Mouse (Mus musculus): ENCODE measurements around the gene B3gnt8. TPM values are rescaled to one million over a fixed set of nuclear protein-coding genes. Genes with fewer than 3 reads are reported as not detected.

Gene B3gnt8
- polyA plus RNA-seq, 1 experiment: 54.8 TPM

GRCm38 (mm10) chr7:25652244-25652759 is 25.8 kb downstream of the B3gnt8 start:
- 21% methylated on average over 12 of the region's 12 CpGs for WGBS
- TF ChIP-seq POLR2A (IDR thresholded peaks at IDR 0.05; ENCODE audit: low read depth, low read length) (no peak), CTCF (IDR thresholded peaks at IDR 0.05; ENCODE audit: extremely low read depth, insufficient read depth, insufficient read length, insufficient replicate concordance) (no peak)
- Histone ChIP-seq H3K36me3 (ENCODE audit: control insufficient read depth, insufficient read depth, low read length) (0 out of 2 replicates have a peak, but pooled peaks cover 1% of the 10 kb centered on the region), H3K4me3 (ENCODE audit: extremely low read depth, insufficient read depth, insufficient read length) (no peak overlapping the region), H3K27ac (ENCODE audit: insufficient read depth, low read length) (peak overlapping the region; percentile 92), H3K27me3 (ENCODE audit: control insufficient read depth, insufficient read depth, low read length) (no peaks in the 10 kb centered on the region), H3K4me1 (ENCODE audit: control insufficient read depth, insufficient read depth, insufficient read length) (peaks cover 17% of the 10 kb centered on the region; the same call in 1 of the 2 replicates)
- DNase-seq (ENCODE audit: low read depth in 1 of 2, low spot score in 2 of 2): peak in 1 of 2 experiments; percentile 63

GRCm38 (mm10) chr7:25655601-25656428 is 29.4 kb downstream of the B3gnt8 start:
- Histone ChIP-seq H3K4me3 (ENCODE audit: extremely low read depth, insufficient read depth, insufficient read length) (no peak overlapping the region), H3K4me1 (ENCODE audit: control insufficient read depth, insufficient read depth, insufficient read length) (peaks cover 10% of the 10 kb centered on the region; the same call in 1 of the 2 replicates), H3K36me3 (ENCODE audit: control insufficient read depth, insufficient read depth, low read length) (0 out of 2 replicates have a peak, but pooled peaks cover 1% of the 10 kb centered on the region), H3K27me3 (ENCODE audit: control insufficient read depth, insufficient read depth, low read length) (no peaks in the 10 kb centered on the region), H3K27ac (ENCODE audit: insufficient read depth, low read length) (no peak overlapping the region)
- TF ChIP-seq POLR2A (IDR thresholded peaks at IDR 0.05; ENCODE audit: low read depth, low read length) (no peak), CTCF (IDR thresholded peaks at IDR 0.05; ENCODE audit: extremely low read depth, insufficient read depth, insufficient read length, insufficient replicate concordance) (no peak)
- no peak for DNase-seq (ENCODE audit: low read depth in 1 of 2, low spot score in 2 of 2)
- 80% methylated on average over 11 of the region's 11 CpGs for WGBS

DNA sequence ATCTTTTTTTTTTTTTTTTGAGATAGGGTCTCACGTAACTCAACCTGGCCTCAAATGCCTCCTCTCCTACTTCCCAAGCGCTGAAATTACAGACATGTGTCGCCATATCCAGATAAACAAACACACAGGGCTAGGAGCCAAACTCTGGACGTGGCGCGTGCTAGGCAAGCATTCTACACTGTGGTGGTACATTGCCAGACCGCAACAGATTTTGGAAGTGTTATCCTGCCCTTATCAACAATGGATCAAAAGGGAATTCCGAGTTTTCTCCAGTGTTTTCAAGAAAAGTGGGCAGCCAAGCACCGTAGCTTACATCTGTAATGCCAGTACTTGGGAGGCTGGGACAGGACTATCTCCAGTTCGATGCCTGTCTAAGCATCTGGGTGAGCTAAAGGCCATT is 31.3 kb downstream of the B3gnt8 start:
- TF ChIP-seq POLR2A (IDR thresholded peaks at IDR 0.05; ENCODE audit: low read depth, low read length) (no peak), CTCF (IDR thresholded peaks at IDR 0.05; ENCODE audit: extremely low read depth, insufficient read depth, insufficient read length, insufficient replicate concordance) (no peak)
- no peak for DNase-seq (ENCODE audit: low read depth in 1 of 2, low spot score in 2 of 2)
- peak overlapping the region; percentile 78 for H3K4me3 ChIP-seq (ENCODE audit: extremely low read depth, insufficient read depth, insufficient read length)

GRCm38 (mm10) chr7:25658657-25659472 is 32.4 kb downstream of the B3gnt8 start, which contains the start of the genes Bckdha and Exosc5:
Gene Bckdha, minus strand, starts transcription at chr7:25658981.
Gene Exosc5, plus strand, starts transcription at chr7:25659164.
- WGBS: under 1% methylated on average over 50 of the region's 50 CpGs
- Histone ChIP-seq H3K4me3 (ENCODE audit: extremely low read depth, insufficient read depth, insufficient read length) (peak within 1 kb of the TSS; percentile 92), H3K27ac (ENCODE audit: insufficient read depth, low read length) (peak within 1 kb of the TSS; percentile 79), H3K36me3 (ENCODE audit: control insufficient read depth, insufficient read depth, low read length) (peaks cover 6% of the 10 kb centered on the region), H3K27me3 (ENCODE audit: control insufficient read depth, insufficient read depth, low read length) (no peaks in the 10 kb centered on the region), H3K4me1 (ENCODE audit: control insufficient read depth, insufficient read depth, insufficient read length) (peaks cover 4% of the 10 kb centered on the region; the same call in 1 of the 2 replicates)
- TF ChIP-seq POLR2A (IDR thresholded peaks at IDR 0.05; ENCODE audit: low read depth, low read length): peak; percentile 48; the same call in 1 of the 2 replicates
- no peak for TF ChIP-seq CTCF (IDR thresholded peaks at IDR 0.05; ENCODE audit: extremely low read depth, insufficient read depth, insufficient read length, insufficient replicate concordance)
- peak; percentile 99 to 100 for DNase-seq (ENCODE audit: low read depth in 1 of 2, low spot score in 2 of 2)

More for the DNA sequence above, 31.3 kb downstream of the B3gnt8 start:
- Histone ChIP-seq H3K27me3 (ENCODE audit: control insufficient read depth, insufficient read depth, low read length) (no peaks in the 10 kb centered on the region), H3K36me3 (ENCODE audit: control insufficient read depth, insufficient read depth, low read length) (peaks cover 1% of the 10 kb centered on the region; the same call in 1 of the 2 replicates), H3K4me1 (ENCODE audit: control insufficient read depth, insufficient read depth, insufficient read length) (peaks cover 4% of the 10 kb centered on the region; the same call in 1 of the 2 replicates), H3K27ac (ENCODE audit: insufficient read depth, low read length) (no peak overlapping the region)
- 41% methylated on average over 10 of the region's 10 CpGs for WGBS

DNA sequence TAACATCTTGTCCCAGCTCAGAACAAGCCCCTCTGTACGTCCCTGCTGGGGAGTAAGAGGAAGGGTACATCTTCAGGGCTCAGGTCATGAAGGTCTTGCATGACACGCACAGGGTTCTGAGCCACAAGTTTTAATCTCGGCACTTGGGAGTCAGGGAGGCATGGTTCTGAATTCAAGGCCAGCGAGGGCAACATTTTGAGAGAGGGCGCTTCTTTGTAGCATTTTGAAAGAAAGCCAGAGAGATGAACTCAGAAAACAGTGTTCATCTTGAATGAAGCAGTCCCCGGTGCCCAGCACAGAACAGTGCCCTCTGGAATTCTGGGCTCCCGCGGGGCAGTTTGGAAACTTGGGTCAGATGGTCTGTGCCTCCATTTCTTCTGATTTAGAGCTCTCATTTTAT is 39.9 kb downstream of the B3gnt8 start:
- no peak overlapping the region for H3K27ac ChIP-seq (ENCODE audit: insufficient read depth, low read length)
- no peak for DNase-seq (ENCODE audit: low read depth in 1 of 2, low spot score in 2 of 2)
- TF ChIP-seq POLR2A (IDR thresholded peaks at IDR 0.05; ENCODE audit: low read depth, low read length) (no peak), CTCF (IDR thresholded peaks at IDR 0.05; ENCODE audit: extremely low read depth, insufficient read depth, insufficient read length, insufficient replicate concordance) (no peak)
- peaks cover 45% of the 10 kb centered on the region for H3K36me3 ChIP-seq (ENCODE audit: control insufficient read depth, insufficient read depth, low read length)
- H3K4me1 ChIP-seq (ENCODE audit: control insufficient read depth, insufficient read depth, insufficient read length): no peaks in the 10 kb centered on the region
- no peaks in the 10 kb centered on the region for H3K27me3 ChIP-seq (ENCODE audit: control insufficient read depth, insufficient read depth, low read length)
- H3K4me3 ChIP-seq (ENCODE audit: extremely low read depth, insufficient read depth, insufficient read length): no peak overlapping the region
- 93% methylated on average over 8 of the region's 8 CpGs for WGBS

DNA sequence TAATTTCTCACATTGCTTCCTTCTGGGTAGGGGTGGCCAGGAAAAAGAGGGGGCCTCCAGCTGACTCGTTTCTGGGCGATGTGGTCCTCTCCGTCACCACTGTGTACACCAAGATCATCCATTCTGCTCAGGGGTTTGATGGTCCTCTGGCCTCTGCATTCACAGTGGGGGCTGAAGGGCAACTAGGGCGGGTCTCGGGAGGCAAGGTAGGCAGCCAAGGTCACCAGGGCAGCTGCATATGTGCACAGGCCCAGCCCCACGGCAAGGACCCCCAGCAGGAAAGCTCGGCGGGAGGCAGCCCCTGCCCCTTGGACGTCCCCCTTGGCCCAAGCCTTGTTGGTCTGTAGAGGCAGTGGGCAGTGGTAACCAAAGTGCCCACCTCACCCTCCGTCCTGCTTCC is 42.7 kb downstream of the B3gnt8 start:
- no peak overlapping the region for H3K27ac ChIP-seq (ENCODE audit: insufficient read depth, low read length)
- no peak for DNase-seq (ENCODE audit: low read depth in 1 of 2, low spot score in 2 of 2)
- TF ChIP-seq CTCF (IDR thresholded peaks at IDR 0.05; ENCODE audit: extremely low read depth, insufficient read depth, insufficient read length, insufficient replicate concordance): no peak
- TF ChIP-seq POLR2A (IDR thresholded peaks at IDR 0.05; ENCODE audit: low read depth, low read length): no peak
- 92% methylated on average over 10 of the region's 10 CpGs for WGBS
- no peaks in the 10 kb centered on the region for H3K27me3 ChIP-seq (ENCODE audit: control insufficient read depth, insufficient read depth, low read length)
- H3K36me3 ChIP-seq (ENCODE audit: control insufficient read depth, insufficient read depth, low read length): peaks cover 38% of the 10 kb centered on the region
- no peaks in the 10 kb centered on the region for H3K4me1 ChIP-seq (ENCODE audit: control insufficient read depth, insufficient read depth, insufficient read length)
- no peak overlapping the region for H3K4me3 ChIP-seq (ENCODE audit: extremely low read depth, insufficient read depth, insufficient read length)
